Mouse (Mus musculus) cerebellum, adult 2 months (tissue): Measurements from ENCODE around the gene Carmil2.

ENCODE experiments used
- CTCF ChIP-seq: fragments of 200-500 bp; IDR thresholded peaks from 2 replicates; pipeline ENCODE4 v1.5.1; 2011; ENCODE audit warnings: low read depth, mild to moderate bottlenecking, control low read depth, low read length, moderate library complexity, borderline replicate concordance; ENCODE audit not compliant: insufficient read depth
- POLR2A ChIP-seq: fragments of 200-500 bp; IDR thresholded peaks from 2 replicates; pipeline ENCODE4 v1.6.1; 2011; ENCODE audit warnings: low read length, control low read depth, borderline replicate concordance; ENCODE audit not compliant: insufficient read depth

GRCm38 (mm10) chr8:105702001-105702401 is 15.9 kb downstream of the Carmil2 start:
- no peak for TF ChIP-seq CTCF
- TF ChIP-seq POLR2A = no peak
